Mouse (Mus musculus): ENCODE results near the gene Tma16. TPM values are rescaled to one million over a fixed set of nuclear protein-coding genes. Genes with fewer than 3 reads are reported as not detected.

Tma16 gene
- 10 to 100 TPM; 13.9 to 15.0 TPM for polyA plus RNA-seq (2017; shearing (Covaris generic))

- ATAC-seq = peak; percentile 89
These were observed at the start of gene Tma16 for GRCm38 (mm10) chr8:66486084-66486763. TSS of gene Tma16 (minus strand) at chr8:66486530.

GRCm38 (mm10) chr8:66520576-66520975 is 34.2 kb upstream of the Tma16 start:
- no peak for ATAC-seq

GRCm38 (mm10) chr8:66519149-66519548 is 32.8 kb upstream of the Tma16 start:
- no peak for ATAC-seq

- no peak for ATAC-seq
These were observed 25.2 kb upstream of the Tma16 start, which contains the start of gene Tktl2 for GRCm38 (mm10) chr8:66511537-66511936. TSS of gene Tktl2 (plus strand) at chr8:66511756.

- no peak for ATAC-seq
These were observed 17.1 kb upstream of the Tma16 start for GRCm38 (mm10) chr8:66503381-66503780.

- ATAC-seq = peak; percentile 73
These were observed 10.8 kb upstream of the Tma16 start for GRCm38 (mm10) chr8:66496998-66497577.

- peak; percentile 81 for ATAC-seq
These were observed 9.4 kb upstream of the Tma16 start for GRCm38 (mm10) chr8:66495726-66496125.

GRCm38 (mm10) chr8:66494496-66494895 is 8.2 kb upstream of the Tma16 start:
- no peak for ATAC-seq

- ATAC-seq = no peak
These were observed 4.3 kb upstream of the Tma16 start for GRCm38 (mm10) chr8:66490624-66491023.

- no peak for ATAC-seq
These were observed 2.2 kb upstream of the Tma16 start for GRCm38 (mm10) chr8:66488556-66488955.

GRCm38 (mm10) chr8:66476880-66477279 is 9.4 kb downstream of the Tma16 start:
- no peak for ATAC-seq

GRCm38 (mm10) chr8:66469821-66470220 is 16.5 kb downstream of the Tma16 start:
- peak; percentile 10 for ATAC-seq

- ATAC-seq = no peak
These were observed 29.3 kb downstream of the Tma16 start for GRCm38 (mm10) chr8:66457057-66457456.

- ATAC-seq = no peak
These were observed 35.6 kb downstream of the Tma16 start for GRCm38 (mm10) chr8:66450691-66451090.

- no peak for ATAC-seq
These were observed 41.0 kb downstream of the Tma16 start for GRCm38 (mm10) chr8:66445351-66445750.

GRCm38 (mm10) chr8:66444141-66444540 is 42.2 kb downstream of the Tma16 start:
- ATAC-seq = no peak

GRCm38 (mm10) chr8:66442778-66443177 is 43.6 kb downstream of the Tma16 start:
- no peak for ATAC-seq

- ATAC-seq = no peak
These were observed 45.2 kb downstream of the Tma16 start for GRCm38 (mm10) chr8:66441123-66441522.

GRCm38 (mm10) chr8:66438468-66438867 is 47.9 kb downstream of the Tma16 start:
- no peak for ATAC-seq

GRCm38 (mm10) chr8:66437929-66438328 is 48.4 kb downstream of the Tma16 start:
- no peak for ATAC-seq

- no peak for ATAC-seq
These were observed 49.5 kb downstream of the Tma16 start for GRCm38 (mm10) chr8:66436804-66437203.

- no peak for ATAC-seq
These were observed 52.8 kb downstream of the Tma16 start for GRCm38 (mm10) chr8:66433577-66433976.

- ATAC-seq = no peak
These were observed 55.7 kb downstream of the Tma16 start for GRCm38 (mm10) chr8:66430639-66431038.
